Mouse (Mus musculus): ENCODE measurements around the gene Nr2f6. TPM values are rescaled to one million over a fixed set of nuclear protein-coding genes. Genes with fewer than 3 reads are reported as not detected.

Nr2f6 gene
- polyA plus RNA-seq, 2 experiments, result 63.1 to 80.8 TPM

DNA sequence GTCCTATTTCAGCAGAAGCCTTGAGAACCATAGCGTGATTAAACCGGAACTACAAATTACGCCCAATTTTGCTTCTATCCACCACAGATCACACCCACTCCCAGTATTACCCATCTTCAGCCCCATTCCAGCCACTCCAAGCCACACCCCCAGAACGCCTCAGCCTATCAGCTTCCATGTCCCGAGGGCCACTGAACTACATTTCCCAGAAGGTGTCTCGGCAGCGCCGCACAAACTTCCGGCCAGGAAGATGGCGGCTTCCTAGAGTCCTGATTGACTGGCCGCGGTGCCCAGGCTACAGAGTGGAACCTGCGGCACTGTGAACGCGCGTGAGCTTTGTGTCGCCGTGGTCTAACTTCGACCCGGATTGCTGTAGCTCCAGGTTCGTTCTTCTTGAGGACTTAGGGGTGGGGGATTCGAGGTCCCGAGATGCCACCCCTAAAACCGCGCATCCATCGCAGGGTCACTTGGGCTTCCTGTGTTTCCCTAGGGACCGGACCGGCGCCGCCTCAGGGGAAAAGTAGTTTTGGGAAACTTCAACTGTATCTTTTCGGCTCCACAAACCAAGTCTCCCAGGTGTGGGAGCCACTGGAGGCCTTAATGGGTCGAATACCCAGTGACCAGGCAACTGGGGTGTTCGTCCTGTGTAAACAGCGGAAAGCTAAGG is 15.0 kb upstream of the Nr2f6 start, which contains the start of gene Babam1:
Gene Babam1 (plus strand): TSS at position 223 of the 667 bp plus-strand sequence.
- H3K27me3 ChIP-seq (ENCODE audit: control insufficient read depth, insufficient read depth, low read length), result no peaks in the 10 kb centered on the region
- peak within 1 kb of the TSS; percentile 83 for H3K4me3 ChIP-seq (replicated peaks; ENCODE audit: low read length)
- 0 out of 2 replicates have a peak within 1 kb of the TSS, but pooled peaks have one; percentile 26 for H3K27ac ChIP-seq (replicated peaks; ENCODE audit: low read depth, low read length)
- peak within 1 kb of the TSS; percentile 83 for H3K9ac ChIP-seq (ENCODE audit: low read depth, low read length, severe bottlenecking)
- H3K9me3 ChIP-seq (ENCODE audit: control insufficient read depth, low read length), result no peaks in the 10 kb centered on the region
- ATAC-seq (ENCODE audit: low FRiP score, low read depth) (peak; percentile 96), DNase-seq (ENCODE audit: low spot score) (peak; percentile 95)
- peaks cover 19% of the 10 kb centered on the region for H3K36me3 ChIP-seq (ENCODE audit: control insufficient read depth, insufficient read depth, low read length)
- under 1% methylated on average over 34 of the region's 34 CpGs for WGBS
- H3K4me1 ChIP-seq (ENCODE audit: control insufficient read depth, insufficient read depth, low read length), result peaks cover 5% of the 10 kb centered on the region; the same call in 1 of the 2 replicates
- peak within 1 kb of the TSS; percentile 86 for H3K4me2 ChIP-seq (replicated peaks; ENCODE audit: low read depth, low read length, severe bottlenecking)
- peak; percentile 86; the same call in 1 of the 2 replicates for TF ChIP-seq POLR2A (IDR thresholded peaks at IDR 0.05; ENCODE audit: borderline replicate concordance, extremely low read depth, insufficient read depth, insufficient read length)

GRCm38 (mm10) chr8:71395629-71396028 is 13.9 kb upstream of the Nr2f6 start, which contains the start of gene Ushbp1:
Ushbp1 (minus strand) TSS chr8:71395802.
- ATAC-seq (ENCODE audit: low FRiP score, low read depth) (no peak), DNase-seq (ENCODE audit: low spot score) (no peak)
- WGBS, result 87% methylated on average over 9 of the region's 9 CpGs
- no peaks in the 10 kb centered on the region for H3K9me3 ChIP-seq (ENCODE audit: control insufficient read depth, low read length)
- peak within 1 kb of the TSS; percentile 86 for H3K4me2 ChIP-seq (replicated peaks; ENCODE audit: low read depth, low read length, severe bottlenecking)
- H3K4me1 ChIP-seq (ENCODE audit: control insufficient read depth, insufficient read depth, low read length), result peaks cover 5% of the 10 kb centered on the region; the same call in 1 of the 2 replicates
- H3K36me3 ChIP-seq (ENCODE audit: control insufficient read depth, insufficient read depth, low read length), result peaks cover 16% of the 10 kb centered on the region
- no peak within 1 kb of the TSS for H3K27ac ChIP-seq (replicated peaks; ENCODE audit: low read depth, low read length)
- H3K4me3 ChIP-seq (replicated peaks; ENCODE audit: low read length), result peak within 1 kb of the TSS; percentile 83
- no peaks in the 10 kb centered on the region for H3K27me3 ChIP-seq (ENCODE audit: control insufficient read depth, insufficient read depth, low read length)
- no peak within 1 kb of the TSS for H3K9ac ChIP-seq (ENCODE audit: low read depth, low read length, severe bottlenecking)
- TF ChIP-seq POLR2A (IDR thresholded peaks at IDR 0.05; ENCODE audit: borderline replicate concordance, extremely low read depth, insufficient read depth, insufficient read length), result no peak

- no peaks in the 10 kb centered on the region for H3K9me3 ChIP-seq (ENCODE audit: control insufficient read depth, low read length)
- 86% methylated on average over 9 of the region's 10 CpGs for WGBS
- ATAC-seq (ENCODE audit: low FRiP score, low read depth), result no peak
- H3K4me3 ChIP-seq (replicated peaks; ENCODE audit: low read length), result no peak overlapping the region
- peaks cover 14% of the 10 kb centered on the region for H3K36me3 ChIP-seq (ENCODE audit: control insufficient read depth, insufficient read depth, low read length)
- H3K4me2 ChIP-seq (replicated peaks; ENCODE audit: low read depth, low read length, severe bottlenecking), result 0 out of 2 replicates have a peak overlapping the region, but pooled peaks have one; percentile 1
- H3K27ac ChIP-seq (replicated peaks; ENCODE audit: low read depth, low read length), result no peak overlapping the region
- H3K9ac ChIP-seq (ENCODE audit: low read depth, low read length, severe bottlenecking), result no peak overlapping the region
- H3K4me1 ChIP-seq (ENCODE audit: control insufficient read depth, insufficient read depth, low read length), result peaks cover 5% of the 10 kb centered on the region; the same call in 1 of the 2 replicates
- TF ChIP-seq POLR2A (IDR thresholded peaks at IDR 0.05; ENCODE audit: borderline replicate concordance, extremely low read depth, insufficient read depth, insufficient read length), result no peak
- H3K27me3 ChIP-seq (ENCODE audit: control insufficient read depth, insufficient read depth, low read length), result no peaks in the 10 kb centered on the region
- no peak for DNase-seq (ENCODE audit: low spot score)
Observed at GRCm38 (mm10) chr8:71395071-71395470, 13.3 kb upstream of the Nr2f6 start.

DNA sequence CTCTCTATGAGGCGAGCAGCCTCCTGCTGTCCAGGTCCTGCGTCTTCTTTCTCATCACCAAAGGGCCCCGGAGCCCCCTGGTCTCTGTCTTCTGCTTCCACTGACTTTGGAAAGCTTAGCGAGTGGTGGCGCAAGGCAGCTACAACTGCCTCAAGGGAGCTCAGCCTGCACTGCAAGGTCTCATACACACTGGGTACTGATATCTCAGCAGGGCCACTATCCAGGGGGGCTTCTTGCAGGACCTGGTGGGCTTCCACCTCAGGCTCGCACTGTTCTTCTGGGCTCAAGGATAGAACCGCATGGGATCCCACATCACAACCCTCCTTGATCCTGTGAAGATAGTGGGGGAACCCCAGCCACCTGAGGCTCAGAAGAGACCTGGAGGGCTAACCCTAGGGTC is 12.7 kb upstream of the Nr2f6 start:
- no peaks in the 10 kb centered on the region for H3K27me3 ChIP-seq (ENCODE audit: control insufficient read depth, insufficient read depth, low read length)
- H3K27ac ChIP-seq (replicated peaks; ENCODE audit: low read depth, low read length), result no peak overlapping the region
- TF ChIP-seq POLR2A (IDR thresholded peaks at IDR 0.05; ENCODE audit: borderline replicate concordance, extremely low read depth, insufficient read depth, insufficient read length), result no peak
- 78% methylated on average over 7 of the region's 7 CpGs for WGBS
- 0 out of 2 replicates have a peak overlapping the region, but pooled peaks have one; percentile 1 for H3K4me2 ChIP-seq (replicated peaks; ENCODE audit: low read depth, low read length, severe bottlenecking)
- peaks cover 5% of the 10 kb centered on the region; the same call in 1 of the 2 replicates for H3K4me1 ChIP-seq (ENCODE audit: control insufficient read depth, insufficient read depth, low read length)
- H3K36me3 ChIP-seq (ENCODE audit: control insufficient read depth, insufficient read depth, low read length), result peaks cover 10% of the 10 kb centered on the region
- H3K9me3 ChIP-seq (ENCODE audit: control insufficient read depth, low read length), result no peaks in the 10 kb centered on the region
- ATAC-seq (ENCODE audit: low FRiP score, low read depth) (no peak), DNase-seq (ENCODE audit: low spot score) (no peak)
- H3K9ac ChIP-seq (ENCODE audit: low read depth, low read length, severe bottlenecking), result no peak overlapping the region
- H3K4me3 ChIP-seq (replicated peaks; ENCODE audit: low read length), result no peak overlapping the region

DNA sequence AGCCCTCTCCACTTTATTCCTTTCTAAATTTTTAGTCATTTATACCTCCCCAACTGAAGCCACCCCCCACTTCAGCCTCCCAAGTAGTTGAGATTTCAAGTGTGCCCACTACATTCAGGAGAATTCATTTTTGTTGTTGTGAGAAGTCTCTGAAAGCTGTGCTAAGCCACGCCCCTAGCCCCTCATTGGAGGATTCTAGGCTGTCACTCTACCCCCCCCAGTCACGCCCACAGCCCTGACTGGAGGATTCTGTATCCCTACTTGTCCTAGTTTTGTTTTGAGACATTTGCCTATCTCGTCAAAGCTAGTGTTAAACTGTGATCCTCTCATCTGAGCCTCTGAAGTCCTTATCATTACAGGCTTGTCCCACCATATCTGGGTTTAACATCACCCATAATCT is 11.1 kb upstream of the Nr2f6 start:
- Histone ChIP-seq H3K4me1 (ENCODE audit: control insufficient read depth, insufficient read depth, low read length) (peaks cover 5% of the 10 kb centered on the region; the same call in 1 of the 2 replicates), H3K4me3 (replicated peaks; ENCODE audit: low read length) (no peak overlapping the region)

More for the DNA sequence above, 11.1 kb upstream of the Nr2f6 start:
- H3K9ac ChIP-seq (ENCODE audit: low read depth, low read length, severe bottlenecking), result no peak overlapping the region
- no peaks in the 10 kb centered on the region for H3K27me3 ChIP-seq (ENCODE audit: control insufficient read depth, insufficient read depth, low read length)
- no peak for ATAC-seq (ENCODE audit: low FRiP score, low read depth)
- H3K4me2 ChIP-seq (replicated peaks; ENCODE audit: low read depth, low read length, severe bottlenecking), result 0 out of 2 replicates have a peak overlapping the region, but pooled peaks have one; percentile 15
- 9% methylated on average over 3 of the region's 3 CpGs for WGBS
- H3K27ac ChIP-seq (replicated peaks; ENCODE audit: low read depth, low read length), result no peak overlapping the region
- peak; percentile 57 for DNase-seq (ENCODE audit: low spot score)
- H3K36me3 ChIP-seq (ENCODE audit: control insufficient read depth, insufficient read depth, low read length), result no peaks in the 10 kb centered on the region
- no peak for TF ChIP-seq POLR2A (IDR thresholded peaks at IDR 0.05; ENCODE audit: borderline replicate concordance, extremely low read depth, insufficient read depth, insufficient read length)
- H3K9me3 ChIP-seq (ENCODE audit: control insufficient read depth, low read length), result no peaks in the 10 kb centered on the region
